Mouse (Mus musculus): ENCODE data around the gene Gm3336. TPM values are rescaled to one million over a fixed set of nuclear protein-coding genes. Genes with fewer than 3 reads are reported as not detected.

Gene Gm3336
- polyA plus RNA-seq, 1 experiment from 2014 or later = not detected

DNA sequence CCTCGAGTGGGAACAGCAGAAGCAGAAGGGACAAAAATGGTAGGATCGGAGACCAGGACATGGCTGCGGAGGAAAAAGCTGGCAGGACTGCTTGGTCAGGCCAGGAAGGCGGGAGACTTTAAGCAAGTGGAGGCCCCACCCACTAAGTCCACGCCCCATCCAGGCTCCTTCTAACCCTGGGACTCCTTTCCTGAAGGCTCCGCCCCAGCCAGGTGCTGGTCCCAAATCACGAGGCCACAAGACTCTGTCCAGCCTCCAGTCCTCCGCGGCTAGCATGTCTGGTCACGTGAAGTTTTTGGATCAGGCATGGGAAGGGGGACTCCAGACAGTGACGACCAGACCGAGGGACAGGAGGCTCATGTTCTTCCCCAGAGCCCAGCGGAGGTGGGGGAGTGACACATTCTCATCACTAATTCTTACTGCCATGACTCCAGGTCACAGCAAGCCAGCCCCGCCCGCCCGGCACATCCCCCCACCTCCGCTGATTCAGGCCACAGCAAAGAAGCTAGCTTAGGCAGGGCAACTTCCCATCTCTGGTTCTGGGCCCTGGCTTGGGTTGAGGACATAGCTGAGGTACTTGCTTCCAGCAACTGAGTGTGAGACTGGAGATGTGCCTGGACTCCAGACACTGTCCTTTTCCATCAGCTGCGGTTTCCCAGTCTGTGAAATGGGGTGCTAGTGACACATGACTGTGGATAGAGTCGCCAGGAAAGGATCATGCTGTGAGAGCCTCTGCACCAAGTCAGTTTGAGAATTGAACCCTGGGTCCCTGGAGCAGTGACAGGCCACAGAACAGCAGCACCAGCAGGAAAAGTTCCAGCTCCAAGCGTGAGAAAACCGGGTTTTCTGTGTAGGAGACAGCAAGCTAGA lies 48.5 kb downstream of the Gm3336 start:
- 7% methylated on average over 21 of the region's 21 CpGs for WGBS
- H3K9me3 ChIP-seq (replicated peaks) = no peaks in the 10 kb centered on the region
- peak overlapping the region; percentile 55 for H3K4me3 ChIP-seq
- peaks cover 48% of the 10 kb centered on the region for H3K36me3 ChIP-seq
- DNase-seq (ENCODE audit: low spot score) = peak; percentile 82
- H3K27ac ChIP-seq = peak overlapping the region; percentile 71
- H3K4me1 ChIP-seq = peaks cover 26% of the 10 kb centered on the region
- no peaks in the 10 kb centered on the region for H3K27me3 ChIP-seq (ENCODE audit: low read depth, poor library complexity, severe bottlenecking)

- peaks cover 55% of the 10 kb centered on the region for H3K36me3 ChIP-seq
- no peak for DNase-seq (ENCODE audit: low spot score)
- WGBS = 83% methylated on average over 6 of the region's 6 CpGs
- peaks cover 26% of the 10 kb centered on the region for H3K4me1 ChIP-seq
- no peak overlapping the region for H3K27ac ChIP-seq
- no peaks in the 10 kb centered on the region for H3K9me3 ChIP-seq (replicated peaks)
- H3K27me3 ChIP-seq (ENCODE audit: low read depth, poor library complexity, severe bottlenecking) = no peaks in the 10 kb centered on the region
- no peak overlapping the region for H3K4me3 ChIP-seq
These were observed 49.2 kb downstream of the Gm3336 start for GRCm38 (mm10) chr8:70767503-70767902.

- WGBS = 97% methylated on average over 32 of the region's 32 CpGs
- Histone ChIP-seq H3K4me3 (no peak overlapping the region), H3K36me3 (peaks cover 63% of the 10 kb centered on the region), H3K27me3 (ENCODE audit: low read depth, poor library complexity, severe bottlenecking) (no peaks in the 10 kb centered on the region), H3K27ac (no peak overlapping the region), H3K4me1 (peaks cover 27% of the 10 kb centered on the region), H3K9me3 (replicated peaks) (no peaks in the 10 kb centered on the region)
- DNase-seq (ENCODE audit: low spot score) = no peak
These were observed 50.0 kb downstream of the Gm3336 start for GRCm38 (mm10) chr8:70768231-70768776.

GRCm38 (mm10) chr8:70768956-70769355 lies 50.6 kb downstream of the Gm3336 start:
- Histone ChIP-seq H3K4me1 (peaks cover 33% of the 10 kb centered on the region), H3K27me3 (ENCODE audit: low read depth, poor library complexity, severe bottlenecking) (no peaks in the 10 kb centered on the region), H3K27ac (no peak overlapping the region), H3K9me3 (replicated peaks) (no peaks in the 10 kb centered on the region), H3K4me3 (0 out of 2 replicates have a peak overlapping the region, but pooled peaks have one; percentile 9), H3K36me3 (peaks cover 70% of the 10 kb centered on the region)
- no peak for DNase-seq (ENCODE audit: low spot score)
- 88% methylated on average over 16 of the region's 16 CpGs for WGBS

DNA sequence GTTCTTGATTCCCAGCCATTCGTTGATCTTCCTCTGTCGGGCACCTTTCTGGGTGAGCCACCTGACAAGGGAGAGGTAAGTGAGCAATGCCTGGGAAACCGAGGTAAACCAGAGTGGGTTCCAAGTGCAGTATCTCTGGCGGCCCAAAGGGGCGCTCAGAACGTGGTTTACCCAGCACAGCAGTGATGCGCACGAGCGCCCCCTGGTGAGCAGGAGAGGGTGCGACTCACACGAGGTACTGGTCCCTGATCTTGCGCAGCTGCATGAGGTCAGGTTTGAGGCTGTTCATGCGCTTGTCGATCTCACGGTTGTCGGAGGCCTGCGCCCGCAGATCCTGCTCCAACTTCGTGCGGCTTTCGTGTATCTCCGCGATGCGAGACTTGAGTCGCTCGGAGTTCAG lies 51.0 kb downstream of the Gm3336 start:
- peaks cover 74% of the 10 kb centered on the region for H3K36me3 ChIP-seq
- WGBS = 8% methylated on average over 26 of the region's 26 CpGs
- no peaks in the 10 kb centered on the region for H3K27me3 ChIP-seq (ENCODE audit: low read depth, poor library complexity, severe bottlenecking)
- DNase-seq (ENCODE audit: low spot score) = peak; percentile 99
- H3K4me3 ChIP-seq = peak overlapping the region; percentile 9; the same call in 1 of the 2 replicates
- H3K4me1 ChIP-seq = peaks cover 37% of the 10 kb centered on the region
- 0 out of 2 replicates have a peak overlapping the region, but pooled peaks have one; percentile 9 for H3K27ac ChIP-seq
- no peaks in the 10 kb centered on the region for H3K9me3 ChIP-seq (replicated peaks)

GRCm38 (mm10) chr8:70769858-70770257 lies 51.5 kb downstream of the Gm3336 start:
- WGBS = 71% methylated on average over 12 of the region's 12 CpGs
- Histone ChIP-seq H3K4me1 (peaks cover 42% of the 10 kb centered on the region), H3K27ac (peak overlapping the region; percentile 9; the same call in 1 of the 2 replicates), H3K9me3 (replicated peaks) (no peaks in the 10 kb centered on the region), H3K27me3 (ENCODE audit: low read depth, poor library complexity, severe bottlenecking) (no peaks in the 10 kb centered on the region), H3K4me3 (peak overlapping the region; percentile 9; the same call in 1 of the 2 replicates), H3K36me3 (peaks cover 76% of the 10 kb centered on the region)
- DNase-seq (ENCODE audit: low spot score) = no peak

GRCm38 (mm10) chr8:70770748-70771147 lies 52.4 kb downstream of the Gm3336 start:
- Histone ChIP-seq H3K4me1 (peaks cover 49% of the 10 kb centered on the region), H3K9me3 (replicated peaks) (no peaks in the 10 kb centered on the region), H3K27me3 (ENCODE audit: low read depth, poor library complexity, severe bottlenecking) (no peaks in the 10 kb centered on the region), H3K4me3 (no peak overlapping the region), H3K36me3 (peaks cover 81% of the 10 kb centered on the region), H3K27ac (no peak overlapping the region)
- WGBS = 94% methylated on average over 13 of the region's 13 CpGs
- DNase-seq (ENCODE audit: low spot score) = no peak

DNA sequence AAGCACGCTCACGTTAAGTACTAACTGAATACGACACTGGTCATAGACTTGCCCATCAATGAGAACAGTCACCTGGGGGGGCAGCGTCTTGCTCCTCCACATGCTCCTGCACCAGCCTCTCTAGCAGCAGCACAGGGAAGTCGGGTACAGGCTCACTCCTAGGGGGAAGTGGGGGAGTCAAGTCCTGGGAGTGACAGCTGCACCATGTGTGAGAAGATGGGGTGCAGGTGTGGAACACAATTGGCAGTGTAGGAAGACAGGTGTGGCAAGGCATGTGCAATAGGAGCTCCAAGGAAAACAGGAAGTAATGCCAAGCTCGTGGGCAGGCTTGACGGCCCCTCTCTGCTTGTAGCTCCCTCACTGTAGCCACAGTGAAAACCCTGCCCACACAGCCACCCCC lies 52.9 kb downstream of the Gm3336 start:
- no peak for DNase-seq (ENCODE audit: low spot score)
- Histone ChIP-seq H3K4me3 (no peak overlapping the region), H3K27me3 (ENCODE audit: low read depth, poor library complexity, severe bottlenecking) (no peaks in the 10 kb centered on the region), H3K27ac (no peak overlapping the region), H3K36me3 (peaks cover 81% of the 10 kb centered on the region), H3K4me1 (peaks cover 47% of the 10 kb centered on the region), H3K9me3 (replicated peaks) (no peaks in the 10 kb centered on the region)
- WGBS = 88% methylated on average over 7 of the region's 7 CpGs

GRCm38 (mm10) chr8:70772075-70772474 lies 53.7 kb downstream of the Gm3336 start:
- DNase-seq (ENCODE audit: low spot score) = no peak
- H3K36me3 ChIP-seq = peaks cover 81% of the 10 kb centered on the region
- H3K27me3 ChIP-seq (ENCODE audit: low read depth, poor library complexity, severe bottlenecking) = no peaks in the 10 kb centered on the region
- no peaks in the 10 kb centered on the region for H3K9me3 ChIP-seq (replicated peaks)
- peaks cover 39% of the 10 kb centered on the region for H3K4me1 ChIP-seq
- H3K4me3 ChIP-seq = no peak overlapping the region
- no peak overlapping the region for H3K27ac ChIP-seq
- 96% methylated on average over 13 of the region's 13 CpGs for WGBS

Other genes starting within 250 kb of the Gm3336 start
- gene Klhl26, start 241.6 kb upstream of the Gm3336 start, polyA plus RNA-seq (2016; fragmentation: Nextera tagmentation; extraction: Ambion mirVana) = 24.1 and 29.0 TPM in 2 replicates
- 22.4 and 23.7 TPM in 2 replicates for gene Tmem59l, start 231.2 kb upstream of the Gm3336 start, polyA plus RNA-seq (2016; fragmentation: Nextera tagmentation; extraction: Ambion mirVana)
- gene Crlf1, start 225.4 kb upstream of the Gm3336 start, polyA plus RNA-seq (2016; fragmentation: Nextera tagmentation; extraction: Ambion mirVana) = 79.8 and 126 TPM in 2 replicates
- gene Rex1bd, start 211.8 kb upstream of the Gm3336 start, polyA plus RNA-seq (2016; fragmentation: Nextera tagmentation; extraction: Ambion mirVana) = 126 and 143 TPM in 2 replicates
- gene Uba52, start 207.7 kb upstream of the Gm3336 start, polyA plus RNA-seq (2016; fragmentation: Nextera tagmentation; extraction: Ambion mirVana) = 877 and 996 TPM in 2 replicates
- 297 and 310 TPM in 2 replicates for gene Fkbp8, start 190.8 kb upstream of the Gm3336 start, polyA plus RNA-seq (2016; fragmentation: Nextera tagmentation; extraction: Ambion mirVana)
- 45.4 and 46.6 TPM in 2 replicates for gene Kxd1, start 190.6 kb upstream of the Gm3336 start, polyA plus RNA-seq (2016; fragmentation: Nextera tagmentation; extraction: Ambion mirVana)
- gene Ell, start 179.1 kb upstream of the Gm3336 start, polyA plus RNA-seq (2016; fragmentation: Nextera tagmentation; extraction: Ambion mirVana) = 20.9 and 26.1 TPM in 2 replicates
- gene Isyna1, start 124.2 kb upstream of the Gm3336 start, polyA plus RNA-seq (2016; fragmentation: Nextera tagmentation; extraction: Ambion mirVana) = 214 and 225 TPM in 2 replicates
- 164 and 182 TPM in 2 replicates for gene Ssbp4, start 109.7 kb upstream of the Gm3336 start, polyA plus RNA-seq (2016; fragmentation: Nextera tagmentation; extraction: Ambion mirVana)
- gene Lrrc25, start 102.4 kb upstream of the Gm3336 start, polyA plus RNA-seq (2016; fragmentation: Nextera tagmentation; extraction: Ambion mirVana) = 0.38 and 0.64 TPM in 2 replicates
- not detected in 2 replicates for gene Gdf15, start 86.1 kb upstream of the Gm3336 start, polyA plus RNA-seq (2016; fragmentation: Nextera tagmentation; extraction: Ambion mirVana)
- gene Pgpep1, start 58.2 kb upstream of the Gm3336 start, polyA plus RNA-seq (2016; fragmentation: Nextera tagmentation; extraction: Ambion mirVana) = 44.7 and 45.0 TPM in 2 replicates
- gene Lsm4, start 45.3 kb upstream of the Gm3336 start, polyA plus RNA-seq (2016; fragmentation: Nextera tagmentation; extraction: Ambion mirVana) = 405 and 438 TPM in 2 replicates
- gene Jund, start 19.6 kb upstream of the Gm3336 start, polyA plus RNA-seq (2016; fragmentation: Nextera tagmentation; extraction: Ambion mirVana) = 69.0 and 80.6 TPM in 2 replicates
- gene Iqcn, start 15.1 kb upstream of the Gm3336 start, polyA plus RNA-seq (2016; fragmentation: Nextera tagmentation; extraction: Ambion mirVana) = not detected in 2 replicates
- gene Pde4c, start 5.2 kb downstream of the Gm3336 start, polyA plus RNA-seq (2016; fragmentation: Nextera tagmentation; extraction: Ambion mirVana) = 0.10 and 0.25 TPM in 2 replicates
- 7.1 and 10.8 TPM in 2 replicates for gene Rab3a, start 36.1 kb downstream of the Gm3336 start, polyA plus RNA-seq (2016; fragmentation: Nextera tagmentation; extraction: Ambion mirVana)
- 25.2 and 29.9 TPM in 2 replicates for gene Mpv17l2, start 42.4 kb downstream of the Gm3336 start, polyA plus RNA-seq (2016; fragmentation: Nextera tagmentation; extraction: Ambion mirVana)
- 92.7 and 100 TPM in 2 replicates for gene Pik3r2, start 58.2 kb downstream of the Gm3336 start, polyA plus RNA-seq (2016; fragmentation: Nextera tagmentation; extraction: Ambion mirVana)
- gene Mast3, start 86.5 kb downstream of the Gm3336 start, polyA plus RNA-seq (2016; fragmentation: Nextera tagmentation; extraction: Ambion mirVana) = 12.7 and 17.1 TPM in 2 replicates
- gene Il12rb1, start 89.9 kb downstream of the Gm3336 start, polyA plus RNA-seq (2016; fragmentation: Nextera tagmentation; extraction: Ambion mirVana) = not detected in 2 replicates
- gene Arrdc2, start 121.2 kb downstream of the Gm3336 start, polyA plus RNA-seq (2016; fragmentation: Nextera tagmentation; extraction: Ambion mirVana) = 4.4 and 5.0 TPM in 2 replicates
- gene Kcnn1, start 144.7 kb downstream of the Gm3336 start, polyA plus RNA-seq (2016; fragmentation: Nextera tagmentation; extraction: Ambion mirVana) = 2.8 and 4.0 TPM in 2 replicates
- 174 and 187 TPM in 2 replicates for gene Ccdc124, start 155.4 kb downstream of the Gm3336 start, polyA plus RNA-seq (2016; fragmentation: Nextera tagmentation; extraction: Ambion mirVana)
- 0.16 and 0.23 TPM in 2 replicates for gene Slc5a5, start 174.2 kb downstream of the Gm3336 start, polyA plus RNA-seq (2016; fragmentation: Nextera tagmentation; extraction: Ambion mirVana)
- gene Rpl18a, start 178.9 kb downstream of the Gm3336 start, polyA plus RNA-seq (2016; fragmentation: Nextera tagmentation; extraction: Ambion mirVana) = 3,636 and 3,729 TPM in 2 replicates
- 67.8 and 71.4 TPM in 2 replicates for gene Map1s, start 187.4 kb downstream of the Gm3336 start, polyA plus RNA-seq (2016; fragmentation: Nextera tagmentation; extraction: Ambion mirVana)